Mouse (Mus musculus): Measurements from ENCODE around the gene Cpxm1. TPM values are rescaled to one million over a fixed set of nuclear protein-coding genes. Genes with fewer than 3 reads are reported as not detected.

The Cpxm1 gene
- polyA plus RNA-seq, 1 experiment: 15.0 TPM

- Histone ChIP-seq H3K36me3 (ENCODE audit: control insufficient read depth, insufficient read depth, low read length) (no peaks in the 10 kb centered on the region), H3K27me3 (replicated peaks; ENCODE audit: control insufficient read depth, insufficient read depth, low read length) (no peaks in the 10 kb centered on the region), H3K4me1 (ENCODE audit: control insufficient read depth, insufficient read depth, low read length) (no peaks in the 10 kb centered on the region), H3K4me3 (ENCODE audit: insufficient read depth, low read depth, low read length) (no peak overlapping the region), H3K27ac (ENCODE audit: insufficient read depth, low read depth, low read length) (no peak overlapping the region)
- no peak for TF ChIP-seq POLR2A (IDR thresholded peaks at IDR 0.05; ENCODE audit: low read depth, low read length)
- peak; percentile 61 for TF ChIP-seq CTCF (conservative IDR thresholded peaks at IDR 0.05; ENCODE audit: insufficient read depth, insufficient read length, low read depth, low read length)
- DNase-seq: peak; percentile 51
- 4% methylated on average over 14 of the region's 14 CpGs for WGBS
These were observed 34.8 kb downstream of the Cpxm1 start for GRCm38 (mm10) chr2:130362511-130363026.

DNA sequence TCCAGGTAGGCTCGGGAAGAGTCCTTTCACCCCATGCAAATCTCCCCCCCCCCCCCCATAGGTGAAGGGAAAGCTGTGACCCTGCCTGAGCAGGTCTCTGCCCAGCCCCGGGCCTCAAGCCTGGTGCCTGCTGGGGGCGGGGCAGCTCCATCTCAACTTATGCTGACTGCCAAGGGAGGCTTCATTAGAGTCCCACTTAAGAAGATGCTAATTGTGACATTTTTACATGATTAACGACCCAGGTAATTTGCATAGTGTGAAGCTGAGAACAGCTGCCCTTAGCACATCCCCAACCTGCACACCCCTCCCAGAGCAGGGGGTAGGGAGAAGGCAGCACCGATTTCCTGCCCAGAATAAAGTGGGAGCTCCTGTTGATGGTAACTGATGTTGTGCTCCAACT, 38.5 kb downstream of the Cpxm1 start:
- TF ChIP-seq CTCF (conservative IDR thresholded peaks at IDR 0.05; ENCODE audit: insufficient read depth, insufficient read length, low read depth, low read length) (no peak), POLR2A (IDR thresholded peaks at IDR 0.05; ENCODE audit: low read depth, low read length) (no peak)
- Histone ChIP-seq H3K27ac (ENCODE audit: insufficient read depth, low read depth, low read length) (no peak overlapping the region), H3K36me3 (ENCODE audit: control insufficient read depth, insufficient read depth, low read length) (no peaks in the 10 kb centered on the region), H3K27me3 (replicated peaks; ENCODE audit: control insufficient read depth, insufficient read depth, low read length) (no peaks in the 10 kb centered on the region), H3K4me1 (ENCODE audit: control insufficient read depth, insufficient read depth, low read length) (no peaks in the 10 kb centered on the region), H3K4me3 (ENCODE audit: insufficient read depth, low read depth, low read length) (no peak overlapping the region)
- no peak for DNase-seq
- 21% methylated on average over 5 of the region's 5 CpGs for WGBS

- no peak for DNase-seq
- TF ChIP-seq POLR2A (IDR thresholded peaks at IDR 0.05; ENCODE audit: low read depth, low read length): no peak
- no peak for TF ChIP-seq CTCF (conservative IDR thresholded peaks at IDR 0.05; ENCODE audit: insufficient read depth, insufficient read length, low read depth, low read length)
- Histone ChIP-seq H3K27ac (ENCODE audit: insufficient read depth, low read depth, low read length) (no peak overlapping the region), H3K27me3 (replicated peaks; ENCODE audit: control insufficient read depth, insufficient read depth, low read length) (no peaks in the 10 kb centered on the region), H3K36me3 (ENCODE audit: control insufficient read depth, insufficient read depth, low read length) (no peaks in the 10 kb centered on the region), H3K4me1 (ENCODE audit: control insufficient read depth, insufficient read depth, low read length) (no peaks in the 10 kb centered on the region), H3K4me3 (ENCODE audit: insufficient read depth, low read depth, low read length) (no peak overlapping the region)
- 91% methylated on average over 5 of the region's 5 CpGs for WGBS
These were observed 39.8 kb downstream of the Cpxm1 start for GRCm38 (mm10) chr2:130357551-130357950.

GRCm38 (mm10) chr2:130353889-130354288, 43.5 kb downstream of the Cpxm1 start:
- no peak for TF ChIP-seq POLR2A (IDR thresholded peaks at IDR 0.05; ENCODE audit: low read depth, low read length)
- no peak for TF ChIP-seq CTCF (conservative IDR thresholded peaks at IDR 0.05; ENCODE audit: insufficient read depth, insufficient read length, low read depth, low read length)
- DNase-seq: no peak
- no peak overlapping the region for H3K27ac ChIP-seq (ENCODE audit: insufficient read depth, low read depth, low read length)
- H3K36me3 ChIP-seq (ENCODE audit: control insufficient read depth, insufficient read depth, low read length): no peaks in the 10 kb centered on the region
- H3K27me3 ChIP-seq (replicated peaks; ENCODE audit: control insufficient read depth, insufficient read depth, low read length): no peaks in the 10 kb centered on the region; the same call in 1 of the 2 replicates
- WGBS: 68% methylated on average over 3 of the region's 3 CpGs
- no peaks in the 10 kb centered on the region for H3K4me1 ChIP-seq (ENCODE audit: control insufficient read depth, insufficient read depth, low read length)
- no peak overlapping the region for H3K4me3 ChIP-seq (ENCODE audit: insufficient read depth, low read depth, low read length)

- Histone ChIP-seq H3K4me1 (ENCODE audit: control insufficient read depth, insufficient read depth, low read length) (no peaks in the 10 kb centered on the region), H3K27me3 (replicated peaks; ENCODE audit: control insufficient read depth, insufficient read depth, low read length) (no peaks in the 10 kb centered on the region; the same call in 1 of the 2 replicates), H3K36me3 (ENCODE audit: control insufficient read depth, insufficient read depth, low read length) (no peaks in the 10 kb centered on the region), H3K27ac (ENCODE audit: insufficient read depth, low read depth, low read length) (no peak overlapping the region), H3K4me3 (ENCODE audit: insufficient read depth, low read depth, low read length) (no peak overlapping the region)
- no peak for TF ChIP-seq POLR2A (IDR thresholded peaks at IDR 0.05; ENCODE audit: low read depth, low read length)
- no peak for TF ChIP-seq CTCF (conservative IDR thresholded peaks at IDR 0.05; ENCODE audit: insufficient read depth, insufficient read length, low read depth, low read length)
- WGBS: 95% methylated on average over 8 of the region's 8 CpGs
- no peak for DNase-seq
These were observed 44.0 kb downstream of the Cpxm1 start for GRCm38 (mm10) chr2:130353411-130353810.

- Histone ChIP-seq H3K27me3 (replicated peaks; ENCODE audit: control insufficient read depth, insufficient read depth, low read length) (no peaks in the 10 kb centered on the region; the same call in 1 of the 2 replicates), H3K27ac (ENCODE audit: insufficient read depth, low read depth, low read length) (no peak overlapping the region), H3K4me1 (ENCODE audit: control insufficient read depth, insufficient read depth, low read length) (no peaks in the 10 kb centered on the region), H3K4me3 (ENCODE audit: insufficient read depth, low read depth, low read length) (no peak overlapping the region), H3K36me3 (ENCODE audit: control insufficient read depth, insufficient read depth, low read length) (no peaks in the 10 kb centered on the region)
- 58% methylated on average over 5 of the region's 5 CpGs for WGBS
- no peak for TF ChIP-seq POLR2A (IDR thresholded peaks at IDR 0.05; ENCODE audit: low read depth, low read length)
- no peak for TF ChIP-seq CTCF (conservative IDR thresholded peaks at IDR 0.05; ENCODE audit: insufficient read depth, insufficient read length, low read depth, low read length)
- no peak for DNase-seq
These were observed 45.5 kb downstream of the Cpxm1 start for GRCm38 (mm10) chr2:130351758-130352339.

DNA sequence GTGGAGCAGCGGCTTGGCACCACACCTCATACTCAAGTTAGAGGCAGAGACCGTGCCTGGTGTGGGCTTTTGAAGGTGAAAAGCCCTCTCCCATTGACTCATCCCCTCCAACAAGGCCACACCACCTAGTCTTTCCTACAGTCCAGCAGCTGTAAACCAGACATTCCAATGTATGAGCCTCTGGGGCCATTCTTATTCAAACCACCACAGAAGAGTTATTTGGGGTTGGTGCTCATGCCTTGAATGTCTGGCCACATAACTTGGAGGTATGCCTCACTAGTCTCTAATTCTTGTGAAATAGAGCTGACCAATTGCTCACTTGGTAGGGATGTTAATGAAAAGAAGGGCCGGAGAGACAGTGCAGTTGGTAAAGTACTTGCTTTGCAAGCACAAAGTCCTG, 47.0 kb downstream of the Cpxm1 start:
- no peak overlapping the region for H3K4me3 ChIP-seq (ENCODE audit: insufficient read depth, low read depth, low read length)
- no peak for DNase-seq
- no peaks in the 10 kb centered on the region for H3K36me3 ChIP-seq (ENCODE audit: control insufficient read depth, insufficient read depth, low read length)
- no peaks in the 10 kb centered on the region; the same call in 1 of the 2 replicates for H3K27me3 ChIP-seq (replicated peaks; ENCODE audit: control insufficient read depth, insufficient read depth, low read length)
- TF ChIP-seq CTCF (conservative IDR thresholded peaks at IDR 0.05; ENCODE audit: insufficient read depth, insufficient read length, low read depth, low read length) (no peak), POLR2A (IDR thresholded peaks at IDR 0.05; ENCODE audit: low read depth, low read length) (no peak)
- no peak overlapping the region for H3K27ac ChIP-seq (ENCODE audit: insufficient read depth, low read depth, low read length)
- H3K4me1 ChIP-seq (ENCODE audit: control insufficient read depth, insufficient read depth, low read length): no peaks in the 10 kb centered on the region
- 92% methylated on average over 3 of the region's 3 CpGs for WGBS

Data from kidney, adult 2 months (tissue).